Mouse (Mus musculus): ENCODE results near the gene Neurod1. TPM values are rescaled to one million over a fixed set of nuclear protein-coding genes. Genes with fewer than 3 reads are reported as not detected.
A peak's percentile ranks its signal among the peaks of the same experiment; 100 is the strongest.

The Neurod1 gene
- total RNA-seq, 2 experiments from 2014 or later: 16.7 to 17.3 TPM

DNA sequence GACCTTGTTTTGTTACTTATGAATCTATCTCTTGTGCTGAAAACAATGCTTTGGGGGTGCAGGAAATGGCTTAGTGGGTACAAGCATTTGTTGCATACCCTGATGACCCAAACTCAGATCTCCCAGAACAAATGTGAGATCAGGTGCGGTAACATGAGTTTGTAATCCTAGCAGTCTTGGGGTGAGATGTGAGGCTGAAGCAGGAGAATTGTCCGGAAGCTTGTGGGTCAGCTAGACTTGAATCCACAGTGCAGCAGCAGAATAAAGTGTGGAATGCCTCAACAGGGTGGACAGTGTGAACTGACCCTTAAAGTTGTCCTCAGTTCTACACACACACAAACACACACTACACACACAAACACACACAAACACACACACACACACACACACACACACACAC is 14.3 kb downstream of the Neurod1 start:
- intact Hi-C loops (cut with DNase I): no loop called here
- Histone ChIP-seq H3K27ac (no peak overlapping the region), H3K4me3 (no peak overlapping the region)
- no peak for TF ChIP-seq CTCF (IDR thresholded peaks at IDR 0.05)
- DNase-seq (ENCODE audit: extremely low spot score in 1 of 2, low spot score in 2 of 2): no peak

DNA sequence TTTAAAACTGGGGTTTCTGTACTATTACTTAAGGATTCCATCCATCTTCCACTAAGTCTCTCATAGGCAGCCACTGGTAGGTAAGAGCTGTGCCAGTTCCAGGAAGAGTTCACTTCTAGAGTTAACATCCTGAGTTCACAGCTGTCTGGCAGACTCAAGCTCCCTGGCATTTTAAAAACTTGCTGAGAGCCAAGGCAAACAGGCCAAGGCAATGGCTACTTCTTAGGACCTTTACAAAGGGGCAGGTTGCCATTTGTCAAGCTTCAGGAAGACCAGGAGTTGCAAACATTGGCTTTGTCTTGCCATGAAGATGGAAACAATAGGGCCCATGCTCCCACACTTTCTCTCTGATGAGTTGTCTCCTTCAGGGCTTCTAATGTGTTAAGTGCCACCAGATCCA is 26.5 kb downstream of the Neurod1 start:
- intact Hi-C loops (cut with DNase I): no loop called here
- TF ChIP-seq CTCF (IDR thresholded peaks at IDR 0.05): no peak
- no peak overlapping the region for H3K4me3 ChIP-seq
- no peak overlapping the region for H3K27ac ChIP-seq
- DNase-seq (ENCODE audit: extremely low spot score in 1 of 2, low spot score in 2 of 2): no peak

DNA sequence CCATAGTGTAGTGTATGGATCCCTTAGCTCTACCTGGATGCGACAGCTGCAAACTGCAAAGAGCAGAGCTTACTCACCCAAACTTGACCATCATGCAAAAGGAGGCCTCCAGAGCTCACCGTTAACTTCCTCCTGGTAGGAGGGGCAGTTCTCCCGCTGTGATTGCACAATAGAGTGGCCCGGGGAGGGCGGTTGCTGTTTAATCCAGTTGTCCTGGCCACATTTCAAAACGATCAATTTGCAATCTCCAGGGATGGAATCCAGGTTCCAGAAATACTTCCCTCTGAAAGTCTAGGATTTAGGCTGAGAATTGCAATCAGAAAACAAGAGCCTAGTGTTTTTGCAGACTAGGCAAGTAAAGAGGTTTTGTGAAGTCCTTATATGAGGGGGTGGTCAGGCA is 26.9 kb downstream of the Neurod1 start:
- intact Hi-C loops (cut with DNase I): no loop called here
- TF ChIP-seq CTCF (IDR thresholded peaks at IDR 0.05): no peak
- H3K4me3 ChIP-seq: no peak overlapping the region

DNA sequence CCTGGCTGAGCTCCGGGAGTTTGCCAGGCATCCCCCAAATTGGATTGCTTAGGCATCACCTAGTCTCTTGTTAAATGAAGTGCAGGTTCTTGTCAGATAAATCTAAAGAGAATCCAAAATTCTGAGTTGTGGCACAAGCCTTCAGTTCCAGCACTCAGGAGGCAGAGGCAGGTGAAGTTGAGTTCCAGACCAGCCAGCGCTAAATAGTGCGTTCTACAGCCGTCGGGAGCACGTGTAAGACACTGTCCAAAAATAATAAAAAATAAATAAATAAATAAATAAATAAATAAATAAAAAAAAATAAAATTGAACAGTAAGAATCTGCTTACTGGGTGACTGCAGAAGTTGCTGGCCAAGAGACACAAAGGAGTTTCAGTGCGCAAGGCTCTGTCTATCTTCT is 27.4 kb downstream of the Neurod1 start:
- no peak for DNase-seq (ENCODE audit: extremely low spot score in 1 of 2, low spot score in 2 of 2)
- peak overlapping the region; percentile 48 for H3K4me3 ChIP-seq
- TF ChIP-seq CTCF (IDR thresholded peaks at IDR 0.05): no peak
- no peak overlapping the region for H3K27ac ChIP-seq
- intact Hi-C loops (cut with DNase I): no loop called here

More for the DNA sequence above, 26.9 kb downstream of the Neurod1 start:
- H3K27ac ChIP-seq: no peak overlapping the region
- DNase-seq (ENCODE audit: extremely low spot score in 1 of 2, low spot score in 2 of 2): no peak

DNA sequence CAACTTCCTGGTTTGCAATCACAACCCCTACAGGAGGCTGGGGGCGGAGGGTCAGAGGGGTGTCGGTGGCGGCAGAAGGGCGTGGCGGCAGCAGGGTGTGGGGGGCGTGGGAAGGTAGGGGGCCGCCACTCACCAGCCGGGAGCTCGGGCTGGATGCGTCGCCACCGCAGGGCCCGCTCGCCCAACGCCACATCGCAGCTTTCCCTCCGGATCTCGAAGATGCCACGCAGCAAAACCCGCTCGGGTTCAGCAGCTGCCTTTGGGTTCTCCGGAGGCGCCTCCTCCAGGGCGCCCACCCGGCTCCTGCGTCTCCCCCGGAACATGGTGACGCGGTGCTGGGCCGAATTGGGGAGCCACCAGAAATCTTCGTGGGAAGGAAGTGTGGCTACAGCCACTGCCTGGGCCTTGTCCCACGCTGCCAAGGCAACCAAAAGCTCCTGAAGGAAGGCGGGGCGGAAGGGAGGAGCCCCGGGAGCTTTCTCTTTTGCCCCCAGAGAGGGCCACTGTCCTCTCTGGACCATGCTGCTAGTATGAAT is 27.9 kb downstream of the Neurod1 start:
- DNase-seq (ENCODE audit: extremely low spot score in 1 of 2, low spot score in 2 of 2): peak; percentile 22 to 49
- H3K4me3 ChIP-seq: peak overlapping the region; percentile 48
- no peak overlapping the region; the same call in 1 of the 2 replicates for H3K27ac ChIP-seq
- no peak for TF ChIP-seq CTCF (IDR thresholded peaks at IDR 0.05)
- intact Hi-C loops (cut with DNase I): no loop called here

DNA sequence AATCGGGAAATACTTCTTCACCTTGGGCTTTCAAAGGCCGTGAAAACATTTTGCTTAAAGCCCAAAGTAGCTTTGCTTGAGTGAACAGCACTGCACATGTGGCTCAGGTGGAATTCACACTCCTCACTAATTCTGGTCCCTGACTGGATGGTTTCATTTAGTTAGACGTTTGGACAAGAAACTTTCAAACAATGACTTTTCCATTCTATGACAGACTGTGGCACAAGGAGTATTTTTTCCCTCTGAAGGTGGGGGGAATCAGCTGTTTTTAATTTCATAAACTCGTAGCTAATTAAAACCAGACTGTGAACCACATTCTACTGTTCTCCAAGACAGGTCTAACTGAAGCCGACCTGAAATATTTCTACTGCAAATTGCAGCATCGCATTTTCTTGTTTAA is 28.5 kb downstream of the Neurod1 start:
- intact Hi-C loops (cut with DNase I): no loop called here
- Histone ChIP-seq H3K4me3 (no peak overlapping the region), H3K27ac (no peak overlapping the region)
- TF ChIP-seq CTCF (IDR thresholded peaks at IDR 0.05): no peak
- no peak for DNase-seq (ENCODE audit: extremely low spot score in 1 of 2, low spot score in 2 of 2)

DNA sequence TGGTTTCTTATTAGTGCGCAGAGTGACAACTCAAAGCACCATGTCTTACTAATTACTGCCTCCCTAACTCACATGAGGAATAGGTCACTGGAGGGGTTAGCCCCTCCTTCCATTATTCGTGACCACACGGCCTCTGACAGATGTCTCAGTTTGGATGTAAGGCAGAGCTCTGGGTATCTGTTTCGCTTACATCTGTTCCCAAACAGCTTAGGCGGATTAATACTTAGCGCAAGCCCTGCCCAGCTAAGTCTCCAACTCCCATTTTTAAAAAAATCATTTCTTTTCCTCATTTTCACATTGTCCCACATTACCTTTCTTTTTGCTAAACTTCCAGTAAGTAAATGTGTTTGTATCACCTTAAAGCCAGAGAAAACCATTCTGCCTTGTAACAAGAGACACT is 34.9 kb downstream of the Neurod1 start:
- intact Hi-C loops (cut with DNase I): no loop called here
- DNase-seq (ENCODE audit: extremely low spot score in 1 of 2, low spot score in 2 of 2): no peak
- H3K27ac ChIP-seq: no peak overlapping the region
- no peak overlapping the region for H3K4me3 ChIP-seq
- TF ChIP-seq CTCF (IDR thresholded peaks at IDR 0.05): no peak

DNA sequence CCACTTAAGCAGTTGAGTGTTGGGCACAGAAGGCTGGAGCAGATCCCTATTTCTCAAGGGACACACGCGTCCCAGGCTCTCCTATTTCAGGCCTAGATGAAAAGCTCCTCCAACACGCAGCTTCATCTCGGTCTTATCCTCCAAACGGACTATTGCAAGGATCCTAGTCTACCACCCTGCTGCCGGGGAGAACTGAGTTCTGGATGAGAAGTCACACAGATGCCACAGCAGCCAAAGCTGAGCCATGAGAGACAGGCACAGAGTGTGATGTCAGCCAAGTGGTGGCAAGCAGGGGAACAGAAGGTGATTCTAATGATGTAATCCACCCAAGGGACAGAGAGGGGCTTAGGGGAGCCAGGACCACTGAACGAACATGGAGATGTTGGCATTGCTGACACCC is 42.0 kb downstream of the Neurod1 start:
- H3K27ac ChIP-seq: no peak overlapping the region
- H3K4me3 ChIP-seq: no peak overlapping the region
- no peak for TF ChIP-seq CTCF (IDR thresholded peaks at IDR 0.05)
- no peak for DNase-seq (ENCODE audit: extremely low spot score in 1 of 2, low spot score in 2 of 2)
- intact Hi-C loops (cut with DNase I): no loop called here

DNA sequence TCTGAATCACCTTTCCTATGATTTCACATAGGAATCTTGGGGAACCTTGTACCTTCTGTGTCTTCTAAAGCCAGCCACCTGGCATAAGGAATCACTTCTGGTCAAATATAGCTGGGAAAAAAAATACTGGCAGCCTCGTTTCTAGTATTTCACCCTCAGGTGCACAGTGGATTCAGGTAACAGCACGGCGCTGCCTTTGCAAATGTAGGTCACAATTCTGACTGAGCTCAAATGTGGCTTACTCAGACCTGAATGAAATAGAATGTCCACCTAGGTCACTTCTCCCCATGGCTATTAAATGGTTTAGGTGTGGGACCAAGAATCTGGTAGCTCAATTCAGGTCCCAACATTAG is 45.7 kb downstream of the Neurod1 start:
- no peak overlapping the region for H3K4me3 ChIP-seq
- DNase-seq (ENCODE audit: extremely low spot score in 1 of 2, low spot score in 2 of 2): no peak
- intact Hi-C loops (cut with DNase I): no loop called here
- H3K27ac ChIP-seq: no peak overlapping the region
- TF ChIP-seq CTCF (IDR thresholded peaks at IDR 0.05): no peak

DNA sequence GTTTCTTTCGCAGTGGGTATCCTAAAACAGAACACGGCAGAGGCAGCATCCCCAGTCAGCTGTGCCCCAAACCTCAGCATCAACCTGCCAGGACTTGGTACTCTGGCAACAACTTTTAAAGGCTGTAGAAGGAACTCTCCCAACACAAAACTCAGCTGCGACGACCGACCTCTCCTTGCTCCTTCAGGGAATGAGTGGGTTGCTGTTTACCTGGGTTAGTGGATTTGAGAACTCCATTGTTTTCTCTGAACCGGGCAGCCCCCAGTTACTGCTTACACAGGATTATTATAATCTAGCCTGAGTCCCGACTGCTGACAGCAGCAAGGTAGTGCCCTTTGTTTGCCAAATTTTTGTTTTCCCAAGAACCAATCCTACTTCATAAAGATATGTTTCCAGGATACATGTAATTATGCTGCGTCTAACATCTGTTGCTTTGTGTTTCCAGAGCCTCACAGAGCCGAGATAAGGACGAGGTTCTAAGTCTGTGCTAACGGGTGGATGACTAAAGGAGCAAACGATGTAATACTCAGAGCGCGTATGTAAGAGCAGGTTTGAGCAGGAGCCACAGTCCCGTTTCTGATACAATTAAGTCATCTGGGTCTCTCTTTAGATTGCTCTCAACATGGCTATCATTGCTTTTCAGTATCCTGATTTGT is 46.2 kb downstream of the Neurod1 start:
- DNase-seq (ENCODE audit: extremely low spot score in 1 of 2, low spot score in 2 of 2): no peak
- intact Hi-C loops (cut with DNase I): no loop called here
- no peak for TF ChIP-seq CTCF (IDR thresholded peaks at IDR 0.05)

DNA sequence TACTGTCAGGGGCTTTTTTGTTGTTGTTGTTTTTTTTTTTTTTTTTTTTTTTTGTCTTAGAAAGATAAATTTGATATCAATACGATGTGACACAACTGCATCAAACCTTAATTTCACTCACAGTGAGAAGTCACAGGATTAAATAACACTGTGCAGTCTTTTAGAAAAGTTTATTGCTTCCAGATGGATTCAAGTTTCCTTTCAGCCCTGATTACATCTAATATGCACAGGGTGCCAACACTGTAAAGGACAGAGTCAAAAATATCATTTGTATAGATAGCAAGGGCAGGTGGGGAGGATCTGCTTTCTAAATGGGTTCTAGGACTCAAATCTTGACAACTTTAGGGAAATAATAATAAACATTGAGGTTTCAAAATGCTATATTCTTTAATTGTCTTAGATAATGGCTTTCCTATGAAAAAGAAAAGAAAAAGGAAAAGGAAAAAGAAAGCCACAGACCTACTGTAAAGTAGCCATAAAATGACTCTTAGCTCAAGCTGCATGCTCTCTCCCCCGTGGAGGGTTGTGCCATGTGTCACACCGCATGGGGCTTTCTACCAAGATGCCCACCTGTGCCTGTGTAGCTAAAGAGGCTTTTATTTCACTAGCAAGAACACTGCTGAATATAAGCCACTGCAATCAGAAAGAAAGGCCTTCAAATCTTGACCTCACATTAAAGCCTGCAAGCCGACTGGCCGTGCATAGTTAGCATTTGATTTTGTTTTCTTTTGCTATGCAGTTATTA is 50.7 kb downstream of the Neurod1 start:
- DNase-seq (ENCODE audit: extremely low spot score in 1 of 2, low spot score in 2 of 2): no peak
- H3K27ac ChIP-seq: no peak overlapping the region
- no peak for TF ChIP-seq CTCF (IDR thresholded peaks at IDR 0.05)
- H3K4me3 ChIP-seq: no peak overlapping the region
- intact Hi-C loops (cut with DNase I): no loop called here

More for the DNA sequence above, 46.2 kb downstream of the Neurod1 start:
- H3K27ac ChIP-seq: no peak overlapping the region
- no peak overlapping the region for H3K4me3 ChIP-seq

Other genes starting within 250 kb of the Neurod1 start
- gene Itga4, start 201.3 kb downstream of the Neurod1 start, total RNA-seq (2021): 10 to 100 TPM; 10.6 to 11.2 TPM
- gene Cerkl, start within 50 bp of the Neurod1 start, total RNA-seq (2021): 1 to 10 TPM; 5.6 to 6.3 TPM
- 10 to 100 TPM; 38.6 to 39.6 TPM for gene Itprid2, start 178.6 kb upstream of the Neurod1 start, total RNA-seq (2021)